Mouse (Mus musculus) spleen, adult 12 weeks (tissue): ENCODE results near the gene Pard6b.

Experiments
- DNase-seq: peaks from one replicate; pipeline ENCODE4 v3.0.0; 2022; ENCODE audit warnings: low spot score

Gene Pard6b

DNA sequence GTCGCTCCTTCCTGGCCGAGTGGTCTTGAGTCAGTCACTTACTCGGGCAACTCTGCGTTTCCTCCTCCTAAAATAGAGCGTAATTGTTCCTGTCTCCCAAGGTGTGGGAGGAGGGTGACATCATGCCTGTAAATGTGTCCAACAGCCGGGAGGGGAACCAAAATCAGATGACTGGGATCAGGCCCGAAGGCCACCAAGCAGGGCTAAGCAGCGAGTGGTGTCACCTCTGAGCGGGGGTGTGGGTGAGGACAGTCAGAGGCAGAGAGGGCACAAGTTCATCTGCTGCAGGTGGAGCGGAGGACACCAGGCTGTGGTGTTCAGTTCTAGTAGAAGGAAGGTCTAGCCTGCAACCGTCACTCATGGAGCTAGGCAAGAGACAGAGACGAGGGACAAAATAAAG is 17.1 kb upstream of the Pard6b start:
- no peak for DNase-seq

GRCm38 (mm10) chr2:168065511-168065910 is 15.3 kb upstream of the Pard6b start:
- no peak for DNase-seq

GRCm38 (mm10) chr2:168066783-168067182 is 14.0 kb upstream of the Pard6b start:
- no peak for DNase-seq

DNA sequence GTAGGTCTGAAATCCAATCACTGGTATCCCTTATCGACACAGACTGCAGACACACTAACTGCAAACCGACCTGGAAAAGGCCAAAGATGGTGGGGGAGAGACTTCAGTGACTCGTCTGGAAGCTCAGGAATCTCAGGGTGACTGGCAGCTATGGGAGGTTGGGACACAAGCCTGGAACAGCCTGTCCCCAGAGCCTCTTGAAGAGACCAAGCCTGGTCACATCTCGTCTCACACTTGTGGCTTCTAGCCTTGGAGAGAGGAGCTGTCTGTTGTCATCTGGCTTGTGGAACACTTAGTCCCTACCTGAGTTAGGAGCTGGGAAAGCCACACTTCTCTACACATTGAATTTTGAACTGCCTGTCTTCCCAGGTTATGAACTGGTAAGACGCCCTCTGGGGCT is 10.4 kb upstream of the Pard6b start:
- DNase-seq, result no peak

- no peak for DNase-seq
Measured at GRCm38 (mm10) chr2:168072436-168073131, 8.2 kb upstream of the Pard6b start.

DNA sequence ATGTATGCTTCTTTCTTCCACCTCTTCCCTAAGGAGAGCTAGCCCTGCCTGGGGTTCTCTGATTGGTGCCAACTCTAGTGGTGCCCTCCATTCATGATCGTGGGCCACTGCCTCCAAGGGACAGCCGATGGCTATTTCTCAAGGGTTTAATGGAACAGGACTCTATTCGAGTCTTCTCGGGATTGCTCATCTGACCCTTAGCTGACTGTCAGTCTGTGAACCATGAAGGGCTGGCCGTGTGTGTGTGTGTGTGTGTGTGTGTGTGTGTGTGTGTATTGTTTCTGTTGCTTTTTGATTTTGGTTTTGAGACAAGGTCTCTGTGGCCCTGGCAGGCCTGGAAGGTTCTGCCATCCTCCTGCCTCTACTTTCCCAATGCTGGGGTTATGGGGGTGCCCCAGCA is 7.1 kb upstream of the Pard6b start:
- no peak for DNase-seq

- DNase-seq, result no peak
Measured at GRCm38 (mm10) chr2:168074457-168074856, 6.3 kb upstream of the Pard6b start.

- DNase-seq, result no peak
Measured at GRCm38 (mm10) chr2:168076840-168077576, 3.8 kb upstream of the Pard6b start.

DNA sequence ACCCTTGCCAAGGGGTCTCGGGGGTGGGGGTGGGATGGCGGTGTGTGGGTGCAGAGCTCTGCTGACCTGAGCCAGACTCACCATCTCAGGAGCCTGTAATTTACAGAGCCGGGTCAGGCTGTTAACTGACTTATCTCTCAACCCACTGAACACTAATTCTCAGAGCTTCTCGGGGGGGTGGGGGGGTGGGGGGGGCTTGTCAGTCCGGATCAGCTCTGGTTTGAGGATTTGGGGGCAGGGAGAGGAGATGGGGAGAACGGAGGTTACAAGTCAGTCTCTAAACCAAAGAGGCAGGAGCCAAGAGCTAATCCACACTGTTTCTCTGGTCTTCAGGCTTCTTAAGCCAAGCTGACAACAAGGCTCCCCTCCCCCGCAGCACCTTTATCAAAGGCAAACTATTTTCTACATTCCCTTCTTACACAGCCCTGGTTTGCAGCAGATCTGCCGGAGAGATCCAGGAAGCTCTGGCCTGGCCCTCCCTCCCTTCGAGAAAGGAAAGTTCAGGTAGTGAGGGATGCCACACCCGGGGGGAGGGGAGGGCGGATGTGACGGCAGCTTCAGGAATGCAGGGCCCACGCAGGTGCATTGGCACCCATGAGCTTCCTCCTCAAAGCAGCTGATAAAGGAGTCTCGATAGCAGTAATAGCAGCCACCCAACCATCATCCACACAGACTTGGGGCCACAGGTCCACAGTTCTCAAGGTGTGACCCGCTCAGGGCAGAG is 2.5 kb upstream of the Pard6b start:
- DNase-seq, result no peak

DNA sequence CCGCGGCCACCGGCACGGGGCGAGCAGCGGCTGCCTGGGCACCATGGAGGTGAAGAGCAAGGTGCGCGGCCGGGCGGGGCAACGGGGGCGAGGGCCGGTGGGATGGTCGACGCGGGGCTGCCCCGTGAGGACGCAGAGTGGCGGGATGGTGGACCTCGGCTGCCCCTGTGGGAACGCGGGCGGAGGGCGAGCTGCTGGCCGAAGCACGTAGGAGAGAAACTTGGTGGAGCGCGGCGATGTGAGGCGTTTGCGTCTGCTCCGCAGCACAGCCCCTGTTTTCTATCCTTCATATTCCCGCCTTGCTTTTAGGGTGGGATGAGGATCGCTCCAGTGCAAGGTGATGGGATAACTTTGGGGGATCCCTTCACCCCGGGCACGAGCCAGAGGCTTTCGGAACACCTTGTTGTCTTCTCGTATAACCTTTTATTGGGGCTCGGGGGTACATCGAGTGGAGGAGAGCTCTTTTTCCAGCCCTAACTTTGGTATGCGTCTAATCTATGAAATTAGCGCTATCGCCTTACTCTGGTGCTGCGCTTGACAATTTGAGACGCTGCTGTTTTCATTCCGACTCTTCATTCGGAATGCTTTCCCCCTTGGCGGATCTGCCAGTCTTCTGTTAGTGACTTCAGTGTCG is 612 bp downstream of the Pard6b start:
- no peak for DNase-seq

GRCm38 (mm10) chr2:168081933-168082306 is 1.1 kb downstream of the Pard6b start:
- no peak for DNase-seq

DNA sequence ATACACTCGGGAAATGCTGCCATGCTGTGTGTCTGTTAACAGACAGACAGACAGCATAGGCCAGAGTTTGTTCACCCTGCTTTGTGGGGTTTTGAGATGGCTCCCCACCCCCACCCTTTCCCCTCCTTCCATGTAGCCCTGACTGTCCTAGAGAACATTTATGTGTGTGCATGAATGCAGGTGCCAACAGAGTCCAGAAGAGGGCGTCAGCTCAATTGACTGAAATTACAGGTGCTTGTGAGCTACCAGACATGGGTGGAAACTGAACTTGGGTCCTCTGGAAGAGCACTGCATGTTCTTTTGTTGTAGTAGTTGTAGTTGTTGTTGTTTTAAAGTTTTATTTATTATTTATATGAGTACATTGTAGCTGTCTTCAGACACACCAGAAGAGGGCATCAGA is 2.8 kb downstream of the Pard6b start:
- DNase-seq, result no peak

DNA sequence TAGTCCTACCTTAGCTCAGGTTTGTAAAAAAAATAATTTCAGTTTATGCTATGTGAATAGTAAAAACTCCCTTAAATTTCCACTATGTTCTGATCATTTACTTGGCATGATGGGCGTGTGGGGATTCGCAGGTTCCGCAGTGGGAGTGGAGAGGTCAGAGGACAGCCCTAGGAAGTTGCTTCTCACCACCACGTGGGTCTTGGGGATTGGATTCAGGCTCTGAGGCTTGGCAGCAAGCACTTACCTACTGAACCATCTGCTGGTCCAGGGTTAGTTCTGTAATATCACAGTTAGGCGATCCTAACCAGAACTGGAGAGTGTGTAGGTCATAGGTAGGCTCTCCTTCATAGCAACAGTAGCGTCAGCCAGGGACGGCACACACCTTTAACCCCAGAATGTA is 3.4 kb downstream of the Pard6b start:
- DNase-seq, result no peak

DNA sequence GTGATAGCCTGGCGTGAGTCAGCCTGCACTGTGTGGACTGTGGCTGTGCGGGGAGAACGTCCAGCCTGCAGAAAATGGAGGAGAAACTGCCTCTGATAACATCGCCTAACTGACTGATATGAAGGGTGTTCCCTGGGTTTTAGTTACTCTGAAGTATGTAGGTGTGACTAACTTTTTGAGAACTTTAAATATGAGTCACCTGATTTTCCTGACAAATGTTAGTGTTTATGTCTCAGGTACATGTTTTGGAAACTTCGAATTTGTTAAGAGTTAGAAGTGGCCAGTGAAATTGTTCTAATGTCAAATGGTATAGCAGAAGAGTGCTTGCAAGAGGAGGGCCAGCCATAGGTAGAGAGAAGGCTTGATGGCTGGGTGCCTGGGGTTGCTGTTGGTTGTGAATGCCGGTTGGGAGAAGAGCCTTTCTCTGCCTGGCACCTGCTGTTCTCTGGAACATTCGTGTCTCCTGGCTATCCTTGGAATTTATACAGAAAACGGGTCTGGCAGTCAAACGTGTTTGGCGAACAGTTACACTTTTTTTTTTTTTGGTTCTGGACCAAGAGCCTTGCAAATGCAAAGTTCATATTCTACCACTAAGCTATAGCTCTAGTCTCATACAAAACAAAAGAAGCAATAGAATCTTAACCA is 4.9 kb downstream of the Pard6b start:
- no peak for DNase-seq

GRCm38 (mm10) chr2:168086318-168086717 is 5.5 kb downstream of the Pard6b start:
- no peak for DNase-seq

DNA sequence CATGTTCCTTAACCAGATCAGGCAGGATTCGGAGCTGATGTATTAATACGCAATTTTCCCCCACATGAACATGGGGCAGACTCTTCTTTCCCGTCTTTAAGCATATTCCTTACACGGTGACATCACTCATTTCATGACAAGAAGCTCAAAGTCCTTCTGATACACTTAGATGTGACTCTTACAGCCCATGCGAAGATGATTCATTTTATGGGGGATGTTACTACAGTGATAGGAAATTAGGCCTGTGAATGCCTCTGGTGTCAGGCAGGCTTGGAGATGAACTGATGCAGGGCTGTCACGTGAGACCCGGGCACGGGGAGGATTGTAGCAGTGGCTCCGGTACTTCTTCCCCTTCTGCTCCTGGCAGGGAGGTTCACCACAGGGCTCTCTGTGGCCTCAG is 6.0 kb downstream of the Pard6b start:
- no peak for DNase-seq

DNA sequence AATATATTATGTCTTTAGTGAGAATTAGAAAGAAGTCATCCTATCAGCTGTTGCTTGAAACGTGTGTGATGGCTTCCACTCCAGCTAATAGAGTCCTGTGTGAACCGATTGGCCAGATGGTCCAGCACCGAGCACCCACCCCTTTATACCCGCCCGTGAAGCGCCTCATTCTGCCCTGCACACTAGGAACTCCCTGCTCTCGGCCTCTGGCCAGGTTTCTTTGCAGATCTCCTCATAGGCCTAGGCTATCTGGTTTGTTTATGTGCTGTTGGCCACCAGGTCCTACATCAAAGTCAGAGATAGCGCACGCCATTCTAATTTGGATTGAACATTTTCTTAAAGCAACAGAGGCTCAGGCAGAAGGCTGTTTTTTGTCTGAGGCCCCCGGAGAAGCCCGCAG is 10.8 kb downstream of the Pard6b start:
- DNase-seq, result no peak

- DNase-seq, result no peak
Measured at GRCm38 (mm10) chr2:168093077-168093476, 12.3 kb downstream of the Pard6b start.

- DNase-seq, result no peak
Measured at GRCm38 (mm10) chr2:168095077-168095476, 14.3 kb downstream of the Pard6b start.

DNA sequence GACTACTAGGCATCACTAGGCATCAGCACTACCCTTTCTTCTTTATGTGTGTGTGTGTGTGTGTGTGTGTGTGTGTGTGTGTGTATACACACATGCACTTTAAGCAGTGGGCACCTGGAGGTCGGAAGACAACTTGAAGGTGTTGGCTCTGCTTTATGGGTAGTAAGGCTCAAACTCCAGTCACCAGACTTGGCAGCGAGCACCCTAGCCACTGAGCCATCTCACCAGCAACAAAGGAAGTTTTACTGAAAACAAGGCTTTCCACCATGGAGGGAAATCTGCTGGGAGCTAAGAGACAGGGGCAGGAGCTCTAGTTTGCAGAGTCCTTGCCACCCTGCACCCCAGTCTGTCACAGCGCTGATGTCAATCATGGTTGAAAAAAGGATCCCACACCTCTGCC is 15.7 kb downstream of the Pard6b start:
- DNase-seq, result no peak

GRCm38 (mm10) chr2:168098040-168098439 is 17.2 kb downstream of the Pard6b start:
- DNase-seq, result no peak

DNA sequence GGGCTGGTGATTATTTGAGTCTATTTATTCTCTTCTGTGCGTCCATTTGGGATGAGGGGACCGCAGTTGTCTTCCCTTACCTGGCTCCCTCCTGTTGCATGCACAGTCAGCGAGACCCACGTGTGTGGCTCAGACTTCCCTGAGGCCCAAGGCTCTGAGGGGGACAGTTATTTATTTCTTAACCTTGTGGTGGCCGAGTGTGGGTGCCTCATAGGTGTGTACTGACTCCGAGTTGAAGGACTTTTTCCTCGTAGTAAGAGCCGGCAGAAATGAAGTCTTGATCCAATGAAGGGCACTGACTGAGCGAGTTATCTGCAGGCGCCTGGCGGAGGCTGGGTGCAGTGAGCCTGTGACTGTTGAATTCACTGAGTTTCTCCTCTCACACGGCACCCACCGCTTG is 19.2 kb downstream of the Pard6b start:
- DNase-seq, result no peak
